Mouse (Mus musculus) forebrain, embryonic 14.5 days (tissue): ENCODE results near the gene Clec12a. TPM values are rescaled to one million over a fixed set of nuclear protein-coding genes. Genes with fewer than 3 reads are reported as not detected.

Experiments used
- ATAC-seq: fragments of 200-750 bp; cut with Nextera tagmentation; 2 replicates; pipeline ENCODE4 v1.8.0; 2017; ENCODE audit warnings: mild to moderate bottlenecking, moderate library complexity
- DNase-seq: peaks from one replicate; pipeline ENCODE4 v3.0.0-alpha.2; 2015; ENCODE audit warnings: low spot score
- H3K27ac ChIP-seq: fragments of 300-500 bp; sonication (generic); 2 replicates; pipeline ENCODE4 v1.5.1; 2014; ENCODE audit warnings: low read depth, mild to moderate bottlenecking, control low read depth, low read length, moderate library complexity
- H3K27me3 ChIP-seq: fragments of 300-500 bp; sonication (generic); replicated peaks from 2 replicates; pipeline ENCODE4 v1.6.1; 2014; ENCODE audit warnings: low read length, control low read depth, mixed read lengths; ENCODE audit not compliant: control insufficient read depth, insufficient read depth
- H3K36me3 ChIP-seq: fragments of 300-500 bp; sonication (generic); 2 replicates; pipeline ENCODE4 v1.6.1; 2014; ENCODE audit warnings: low read length, control low read depth; ENCODE audit not compliant: control insufficient read depth, insufficient read depth
- H3K4me1 ChIP-seq: fragments of 300-500 bp; sonication (generic); 2 replicates; pipeline ENCODE4 v1.6.1; 2014; ENCODE audit warnings: antibody characterized with exemption, low read length, control low read depth; ENCODE audit not compliant: control insufficient read depth, insufficient read depth
- H3K4me2 ChIP-seq: fragments of 300-500 bp; sonication (generic); 2 replicates; pipeline ENCODE4 v1.6.1; 2014; ENCODE audit warnings: mild to moderate bottlenecking, control low read depth, low read length
- H3K4me3 ChIP-seq: fragments of 300-500 bp; sonication (generic); 2 replicates; pipeline ENCODE4 v1.5.1; 2014; ENCODE audit warnings: low read depth, low read length, control low read depth
- H3K9ac ChIP-seq: fragments of 300-500 bp; sonication (generic); 2 replicates; pipeline ENCODE4 v1.6.1; 2014; ENCODE audit warnings: mild to moderate bottlenecking, low read length, control low read depth, moderate library complexity
- H3K9me3 ChIP-seq: fragments of 300-500 bp; sonication (generic); replicated peaks from 2 replicates; pipeline ENCODE4 v1.6.1; 2016; ENCODE audit warnings: low read length, control low read depth, mixed read lengths; ENCODE audit not compliant: control insufficient read depth
- WGBS: fragments of 180-500 bp; shearing (Covaris S2); extraction: QIAGEN DNeasy Blood & Tissue Kit; methylation state at CpG from one replicate; pipeline ENCODE4 v1.1.7; 2014; 5-methylcytosine and 5-hydroxymethylcytosine counted together
- polyA plus RNA-seq: library from polyadenylated mRNA; unstranded; fragments of >200 nt; fragmentation: Nextera tagmentation; extraction: Ambion mirVana; gene quantifications from 2 replicates; pipeline ENCODE4 v1.2.1, GENCODE M21; 2014

Clec12a gene
- polyA plus RNA-seq, 1 experiment from 2014 or later: 0.18 TPM

- no peak for ATAC-seq
- Histone ChIP-seq H3K4me3 (no peak overlapping the region), H3K9ac (no peak overlapping the region), H3K9me3 (no peaks in the 10 kb centered on the region), H3K36me3 (no peaks in the 10 kb centered on the region), H3K4me1 (no peaks in the 10 kb centered on the region), H3K4me2 (no peak overlapping the region), H3K27ac (no peak overlapping the region), H3K27me3 (no peaks in the 10 kb centered on the region)
- peak; percentile 28 for DNase-seq
- 71% methylated on average over 13 of the region's 13 CpGs for WGBS
Observed at GRCm38 (mm10) chr6:129326568-129327150, 15.8 kb upstream of the Clec12a start.

- Histone ChIP-seq H3K4me1 (no peaks in the 10 kb centered on the region), H3K9me3 (no peaks in the 10 kb centered on the region), H3K4me2 (no peak within 1 kb of the TSS), H3K9ac (no peak within 1 kb of the TSS), H3K27me3 (no peaks in the 10 kb centered on the region), H3K27ac (no peak within 1 kb of the TSS), H3K4me3 (no peak within 1 kb of the TSS), H3K36me3 (no peaks in the 10 kb centered on the region)
- ATAC-seq (no peak), DNase-seq (no peak)
- 63% methylated on average over 11 of the region's 11 CpGs for WGBS
Observed at GRCm38 (mm10) chr6:129331610-129332009, 10.9 kb upstream of the Clec12a start, which contains the start of gene 4922502D21Rik. Gene 4922502D21Rik (minus strand): TSS chr6:129331796.

DNA sequence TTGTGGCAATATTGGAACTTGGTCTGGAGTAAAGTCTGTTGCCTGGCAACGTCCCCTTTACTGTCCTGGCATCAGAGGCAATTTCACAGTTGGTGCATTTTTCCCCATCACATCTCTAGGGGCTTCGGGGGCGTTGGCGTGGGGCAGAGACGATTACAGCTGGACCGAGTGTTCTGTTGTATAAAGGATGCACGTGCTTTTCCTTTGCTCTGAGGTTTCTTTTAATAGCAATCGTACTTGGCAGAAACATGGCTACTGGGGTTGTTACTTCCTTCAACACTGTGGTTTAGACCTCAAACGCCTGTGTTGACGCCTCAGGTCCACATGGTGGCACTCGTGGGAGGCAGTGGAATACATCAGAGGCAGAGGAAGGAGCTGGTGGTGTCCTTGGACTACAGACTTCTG, 8.8 kb upstream of the Clec12a start:
- DNase-seq (peak; percentile 70), ATAC-seq (peak; percentile 85)
- 0 out of 2 replicates have a peak overlapping the region, but pooled peaks have one; percentile 12 for H3K4me2 ChIP-seq
- no peaks in the 10 kb centered on the region for H3K36me3 ChIP-seq
- H3K9me3 ChIP-seq: no peaks in the 10 kb centered on the region
- H3K4me1 ChIP-seq: no peaks in the 10 kb centered on the region
- H3K4me3 ChIP-seq: no peak overlapping the region
- WGBS: 36% methylated on average over 11 of the region's 11 CpGs
- no peak overlapping the region for H3K27ac ChIP-seq
- no peaks in the 10 kb centered on the region for H3K27me3 ChIP-seq
- H3K9ac ChIP-seq: no peak overlapping the region

- WGBS: 93% methylated on average over 1 of the region's 1 CpGs
- no peak overlapping the region for H3K9ac ChIP-seq
- H3K4me2 ChIP-seq: no peak overlapping the region
- no peaks in the 10 kb centered on the region for H3K27me3 ChIP-seq
- H3K27ac ChIP-seq: no peak overlapping the region
- no peak overlapping the region for H3K4me3 ChIP-seq
- H3K4me1 ChIP-seq: no peaks in the 10 kb centered on the region
- ATAC-seq (no peak), DNase-seq (no peak)
- H3K36me3 ChIP-seq: no peaks in the 10 kb centered on the region
- no peaks in the 10 kb centered on the region for H3K9me3 ChIP-seq
Observed at GRCm38 (mm10) chr6:129337751-129338150, 4.7 kb upstream of the Clec12a start.

DNA sequence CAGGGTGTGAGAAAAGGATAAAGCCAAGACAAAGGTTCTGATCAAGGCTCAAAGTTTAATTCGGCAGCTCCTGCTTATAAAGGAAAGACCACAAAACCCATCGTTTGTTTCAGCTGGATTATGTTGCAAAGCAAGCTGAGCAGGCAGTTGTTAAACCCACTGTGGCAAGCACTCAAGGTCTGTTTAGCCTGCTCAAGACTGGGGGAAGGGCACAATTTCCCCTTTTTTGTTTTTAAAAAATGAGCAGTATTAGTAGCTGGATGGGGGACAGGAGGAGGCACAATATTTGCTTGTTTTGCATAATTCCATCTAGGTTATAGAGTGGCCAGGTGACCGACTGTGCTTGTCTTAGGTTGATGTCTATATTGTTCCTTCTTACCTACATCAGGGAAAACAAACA, 1.9 kb downstream of the Clec12a start:
- 0 out of 2 replicates have a peak, but pooled peaks cover 4% of the 10 kb centered on the region for H3K9me3 ChIP-seq
- no peaks in the 10 kb centered on the region for H3K4me1 ChIP-seq
- H3K9ac ChIP-seq: no peak overlapping the region
- 68% methylated on average over 3 of the region's 3 CpGs for WGBS
- H3K36me3 ChIP-seq: no peaks in the 10 kb centered on the region
- H3K27me3 ChIP-seq: no peaks in the 10 kb centered on the region
- DNase-seq (no peak), ATAC-seq (no peak)
- H3K4me3 ChIP-seq: no peak overlapping the region
- H3K27ac ChIP-seq: no peak overlapping the region
- H3K4me2 ChIP-seq: no peak overlapping the region

DNA sequence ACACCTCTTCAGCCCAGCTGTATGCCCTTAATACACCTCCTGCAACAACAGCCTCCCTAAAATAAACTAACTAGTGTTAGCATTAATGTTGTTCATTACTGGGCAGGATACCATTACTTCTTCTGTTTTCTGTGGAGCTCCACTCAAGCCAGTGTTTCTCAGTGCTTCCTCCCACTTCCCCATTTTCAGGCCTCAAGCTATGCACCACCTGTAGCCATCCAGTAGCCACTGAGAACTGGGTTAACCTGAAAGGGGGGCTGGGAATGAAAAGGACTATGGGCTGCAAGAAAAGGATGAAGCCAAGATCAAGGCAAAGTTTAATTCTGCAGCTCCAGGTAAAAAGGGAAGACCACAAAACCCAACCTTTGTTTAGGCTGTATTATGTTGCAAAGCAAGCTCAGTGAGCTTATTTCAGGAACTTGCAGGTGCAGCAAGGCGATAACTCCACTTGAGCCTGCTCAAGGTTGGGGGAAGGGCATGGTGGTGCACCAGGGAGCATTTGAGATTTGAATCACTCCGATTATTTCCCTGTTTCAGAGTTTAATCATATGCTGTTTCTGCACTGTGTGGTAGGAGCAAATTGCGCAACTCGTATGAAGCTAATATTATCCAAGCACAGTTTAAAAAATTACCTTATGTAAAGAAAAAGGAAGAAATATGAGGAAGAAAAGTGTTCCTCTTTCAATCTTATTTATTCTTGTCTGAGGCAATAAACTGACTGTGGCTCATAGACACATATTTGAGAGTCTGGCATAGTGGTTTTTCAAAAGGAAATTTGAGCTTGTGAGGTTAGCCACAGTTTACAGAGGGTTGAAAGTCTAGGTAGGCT, 7.2 kb downstream of the Clec12a start:
- ATAC-seq: no peak
- WGBS: 72% methylated on average over 4 of the region's 4 CpGs
- Histone ChIP-seq H3K4me3 (no peak overlapping the region), H3K36me3 (no peaks in the 10 kb centered on the region), H3K9me3 (0 out of 2 replicates have a peak, but pooled peaks cover 4% of the 10 kb centered on the region), H3K9ac (no peak overlapping the region), H3K4me1 (no peaks in the 10 kb centered on the region), H3K27ac (no peak overlapping the region), H3K4me2 (no peak overlapping the region), H3K27me3 (no peaks in the 10 kb centered on the region)
- no peak for DNase-seq

- H3K36me3 ChIP-seq: no peaks in the 10 kb centered on the region
- no peak overlapping the region for H3K9ac ChIP-seq
- H3K27me3 ChIP-seq: no peaks in the 10 kb centered on the region
- H3K4me2 ChIP-seq: no peak overlapping the region
- no peak for ATAC-seq
- no peak overlapping the region for H3K4me3 ChIP-seq
- DNase-seq: no peak
- no peak overlapping the region for H3K27ac ChIP-seq
- 94% methylated on average over 3 of the region's 3 CpGs for WGBS
- H3K9me3 ChIP-seq: 0 out of 2 replicates have a peak, but pooled peaks cover 4% of the 10 kb centered on the region
- no peaks in the 10 kb centered on the region for H3K4me1 ChIP-seq
Observed at GRCm38 (mm10) chr6:129351091-129351490, 8.6 kb downstream of the Clec12a start.

DNA sequence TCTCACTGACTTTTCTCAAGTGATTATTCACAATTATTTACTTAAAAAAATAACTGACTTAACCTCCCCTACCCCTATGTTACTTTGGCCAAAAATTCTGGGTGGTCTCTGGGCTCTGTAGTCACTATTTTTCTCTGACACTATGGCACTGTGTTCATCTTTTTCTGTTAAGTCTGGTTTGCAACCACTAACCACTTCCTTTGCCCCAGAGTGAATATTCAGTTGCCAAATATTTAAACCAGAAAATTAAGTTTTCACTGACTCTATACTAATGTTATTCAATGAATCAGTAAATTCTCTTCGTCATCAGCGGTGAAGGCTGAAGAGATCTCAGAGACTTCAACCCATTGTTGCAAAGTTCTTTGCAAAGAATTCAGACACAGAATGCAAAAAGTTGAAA, 13.3 kb downstream of the Clec12a start:
- H3K4me1 ChIP-seq: no peaks in the 10 kb centered on the region
- no peak overlapping the region for H3K4me2 ChIP-seq
- no peak for DNase-seq
- 94% methylated on average over 2 of the region's 2 CpGs for WGBS
- H3K27ac ChIP-seq: no peak overlapping the region
- no peaks in the 10 kb centered on the region for H3K27me3 ChIP-seq
- ATAC-seq: no peak
- H3K9me3 ChIP-seq: no peaks in the 10 kb centered on the region
- no peaks in the 10 kb centered on the region for H3K36me3 ChIP-seq
- H3K4me3 ChIP-seq: no peak overlapping the region
- H3K9ac ChIP-seq: no peak overlapping the region

DNA sequence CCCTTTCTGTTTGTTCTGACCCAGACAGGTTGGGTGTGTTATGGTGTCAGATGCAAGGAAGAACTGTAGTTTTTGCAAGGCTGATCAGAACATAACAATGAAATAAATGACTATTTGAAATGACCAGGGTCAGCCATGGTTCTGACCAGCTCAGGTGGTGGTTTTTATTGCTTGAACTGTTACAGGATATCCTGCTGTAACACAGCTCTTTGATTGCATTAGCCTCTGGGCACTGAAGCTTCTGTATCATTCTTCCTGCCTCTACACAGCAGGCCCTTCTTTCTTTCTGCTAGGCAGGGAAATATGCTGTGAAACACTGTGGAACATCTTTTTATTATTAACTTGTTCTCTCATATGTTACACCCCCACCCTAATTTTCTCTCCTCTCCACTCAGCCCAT, 13.9 kb downstream of the Clec12a start:
- no peak overlapping the region for H3K9ac ChIP-seq
- no peak overlapping the region for H3K27ac ChIP-seq
- no peak overlapping the region for H3K4me3 ChIP-seq
- H3K4me2 ChIP-seq: no peak overlapping the region
- ATAC-seq (no peak), DNase-seq (no peak)
- no peaks in the 10 kb centered on the region for H3K4me1 ChIP-seq
- H3K27me3 ChIP-seq: no peaks in the 10 kb centered on the region
- H3K9me3 ChIP-seq: no peaks in the 10 kb centered on the region
- no peaks in the 10 kb centered on the region for H3K36me3 ChIP-seq
